ENCODE assay signal across 8 mouse cellular contexts in the genomic region with DNA sequence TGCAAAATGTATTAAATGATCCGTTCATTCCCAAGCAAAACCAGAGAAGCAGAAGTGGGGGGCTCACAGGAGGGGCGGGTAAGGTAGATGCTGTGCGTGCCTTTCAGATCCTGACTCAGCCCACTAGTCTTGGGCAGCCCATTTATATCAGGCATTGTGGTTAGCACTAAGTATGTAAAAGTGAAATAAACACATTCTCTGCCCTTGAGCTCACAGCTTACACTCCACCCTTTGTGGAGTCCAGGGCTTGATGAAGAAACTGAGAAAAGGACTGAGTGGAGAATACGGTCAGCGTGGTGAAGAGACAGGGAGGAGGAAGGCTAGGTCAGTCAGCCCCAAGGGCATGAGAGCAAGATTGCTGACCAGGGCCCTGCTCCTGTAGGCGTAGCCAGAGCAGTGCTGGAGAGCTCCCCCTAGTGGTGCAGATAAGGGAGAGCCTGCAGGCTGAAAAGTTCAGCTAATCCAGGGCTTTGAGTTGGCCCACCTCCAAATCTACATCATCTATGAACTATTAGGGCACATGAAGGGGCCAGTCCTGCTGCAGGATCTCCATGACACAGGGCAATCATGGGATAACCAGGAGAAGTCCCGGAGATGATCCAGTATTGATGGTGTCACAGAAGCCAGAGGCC. TPM values are rescaled to one million over a fixed set of nuclear protein-coding genes. Genes with fewer than 3 reads are reported as not detected.
A peak's percentile ranks its signal among the peaks of the same experiment; 100 is the strongest.
DNase-seq lines count a peak whose midpoint lies in the region; ATAC-seq lines count a peak whose summit lies in the region.

No protein-coding gene starts in this region.

- no peak overlapping the region for H3K4me2 ChIP-seq in heart, embryonic 15.5 days
- no peak overlapping the region for H3K4me2 ChIP-seq in liver, embryonic 16.5 days (ENCODE audit: low read depth, low read length)

- H3K4me1 ChIP-seq in heart, embryonic 15.5 days (replicated peaks), result no peaks in the 10 kb centered on the region
- peaks cover 40% of the 10 kb centered on the region for H3K4me1 ChIP-seq in liver, embryonic 16.5 days (ENCODE audit: control insufficient read depth, low read depth, low read length)

- H3K9me3 ChIP-seq in heart, embryonic 15.5 days (replicated peaks), result no peaks in the 10 kb centered on the region
- no peaks in the 10 kb centered on the region for H3K9me3 ChIP-seq in liver, embryonic 16.5 days (replicated peaks; ENCODE audit: control insufficient read depth, low read length)

- no peak overlapping the region for H3K9ac ChIP-seq in heart, embryonic 15.5 days
- no peak overlapping the region for H3K9ac ChIP-seq in liver, embryonic 16.5 days (ENCODE audit: low read depth, low read length)

- ATAC-seq in erythroblast, adult 5-6 weeks (replicated peaks; ENCODE audit: low FRiP score, poor library complexity, severe bottlenecking), result peak; percentile 76
- ATAC-seq in heart, embryonic 15.5 days (replicated peaks; ENCODE audit: insufficient number of reproducible peaks, insufficient read depth, low FRiP score, low read depth), result peak; percentile 32; the same call in 1 of the 2 replicates
- ATAC-seq in liver, embryonic 16.5 days (ENCODE audit: low read depth), result peak; percentile 30

- peak; percentile 43 to 51 for DNase-seq in CD8-positive naive resting alpha-beta T cell, adult 2 months (ENCODE audit: low read depth in 2 of 2, low spot score in 2 of 2)
- DNase-seq in adrenal gland, postnatal 36 days, result peak; percentile 83 to 89
- DNase-seq in kidney, postnatal 4 days, result peak; percentile 79 to 88
- DNase-seq in ovary, postnatal 36 days (ENCODE audit: low spot score), result peak; percentile 55
- DNase-seq in thymus, postnatal 10 days (ENCODE audit: low spot score in 2 of 2), result peak; percentile 51 to 74

- WGBS in heart, embryonic 15.5 days, result 59% methylated on average over 7 of the region's 7 CpGs
- 40% methylated on average over 7 of the region's 7 CpGs for WGBS in liver, embryonic 16.5 days (ENCODE audit: insufficient replicate concordance)

- H3K27ac ChIP-seq in heart, embryonic 15.5 days, result no peak overlapping the region
- H3K27ac ChIP-seq in liver, embryonic 16.5 days (ENCODE audit: low read length), result peak overlapping the region; percentile 48

- H3K27me3 ChIP-seq in heart, embryonic 15.5 days, result no peaks in the 10 kb centered on the region; the same call in 1 of the 2 replicates
- no peaks in the 10 kb centered on the region for H3K27me3 ChIP-seq in liver, embryonic 16.5 days (ENCODE audit: control insufficient read depth, insufficient read depth, low read depth, low read length)

- no peak overlapping the region for H3K4me3 ChIP-seq in heart, embryonic 15.5 days
- no peak overlapping the region for H3K4me3 ChIP-seq in liver, embryonic 16.5 days (ENCODE audit: low read depth, low read length)

- H3K36me3 ChIP-seq in heart, embryonic 15.5 days, result no peaks in the 10 kb centered on the region
- no peaks in the 10 kb centered on the region for H3K36me3 ChIP-seq in liver, embryonic 16.5 days (ENCODE audit: control insufficient read depth, insufficient read depth)

RNA-seq across cellular contexts. Expression of a gene that starts 8.4 kb away (rescaled TPM):
- total RNA-seq in adrenal gland, postnatal 36 days (2021), result not detected
- not detected in 2 replicates for total RNA-seq in erythroblast, adult 5-6 weeks (2015; ENCODE audit: low replicate concordance)
- 0.77 and 0.84 TPM in 2 replicates for total RNA-seq in erythroblast, adult 5-6 weeks (2017; ENCODE audit: low replicate concordance)
- polyA plus RNA-seq in heart, embryonic 15.5 days (2015; fragmentation: Nextera tagmentation; extraction: Ambion mirVana), result 0.11 and 0.15 TPM in 2 replicates
- 2.2 and 2.4 TPM in 2 replicates for polyA plus RNA-seq in liver, embryonic 16.5 days (2015; fragmentation: Nextera tagmentation; extraction: Ambion mirVana)
